Mouse (Mus musculus) midbrain, embryonic 16.5 days (tissue): ENCODE data around the gene Klk6. TPM values are rescaled to one million over a fixed set of nuclear protein-coding genes. Genes with fewer than 3 reads are reported as not detected.

Experiments
- ATAC-seq: fragments of 200-750 bp; cut with Nextera tagmentation; 2 replicates; pipeline ENCODE4 v1.8.0; 2017; ENCODE audit warnings: moderate TSS enrichment
- H3K27ac ChIP-seq: fragments of 300-500 bp; sonication (generic); 2 replicates; pipeline ENCODE4 v1.5.1; 2014; ENCODE audit warnings: mild to moderate bottlenecking, low read length, mixed read lengths
- H3K27me3 ChIP-seq: fragments of 300-500 bp; sonication (generic); 2 replicates; pipeline ENCODE4 v1.6.1; 2014; ENCODE audit warnings: low read depth, low read length, mixed read lengths; ENCODE audit not compliant: control insufficient read depth, insufficient read depth
- H3K36me3 ChIP-seq: fragments of 300-500 bp; sonication (generic); 2 replicates; pipeline ENCODE4 v1.6.1; 2014; ENCODE audit warnings: mild to moderate bottlenecking, low read length, moderate library complexity, mixed read lengths; ENCODE audit not compliant: control insufficient read depth, insufficient read depth
- H3K4me1 ChIP-seq: fragments of 300-500 bp; sonication (generic); 2 replicates; pipeline ENCODE4 v1.6.1; 2014; ENCODE audit warnings: mild to moderate bottlenecking, low read length, mixed read lengths; ENCODE audit not compliant: control insufficient read depth, insufficient read depth
- H3K4me2 ChIP-seq: fragments of 300-500 bp; sonication (generic); 2 replicates; pipeline ENCODE4 v1.6.1; 2014; ENCODE audit warnings: mild to moderate bottlenecking, low read length, mixed read lengths
- H3K4me3 ChIP-seq: fragments of 300-500 bp; sonication (generic); 2 replicates; pipeline ENCODE4 v1.5.1; 2014; ENCODE audit warnings: low read depth, mild to moderate bottlenecking, low read length, moderate library complexity, mixed read lengths
- H3K9ac ChIP-seq: fragments of 300-500 bp; sonication (generic); 2 replicates; pipeline ENCODE4 v1.6.1; 2014; ENCODE audit warnings: low read depth, low read length, mixed read lengths
- H3K9me3 ChIP-seq: fragments of 300-500 bp; sonication (generic); replicated peaks from 2 replicates; pipeline ENCODE4 v1.6.1; 2014; ENCODE audit warnings: mild to moderate bottlenecking, low read length, mixed read lengths; ENCODE audit not compliant: control insufficient read depth, poor library complexity, severe bottlenecking
- WGBS: fragments of 180-500 bp; shearing (Covaris S2); extraction: QIAGEN DNeasy Blood & Tissue Kit; methylation state at CpG from one replicate; pipeline ENCODE4 v1.1.7; 2014; 5-methylcytosine and 5-hydroxymethylcytosine counted together
- polyA plus RNA-seq: library from polyadenylated mRNA; unstranded; fragments of >200 nt; fragmentation: Nextera tagmentation; extraction: Ambion mirVana; gene quantifications from 2 replicates; pipeline ENCODE4 v1.2.1, GENCODE M21; 2015

Klk6 gene
- polyA plus RNA-seq, 1 experiment from 2014 or later, result not detected

- no peak overlapping the region for H3K4me3 ChIP-seq
- no peaks in the 10 kb centered on the region for H3K9me3 ChIP-seq
- H3K4me1 ChIP-seq, result no peaks in the 10 kb centered on the region
- H3K27me3 ChIP-seq, result no peaks in the 10 kb centered on the region
- no peak for ATAC-seq
- no peak overlapping the region for H3K9ac ChIP-seq
- H3K4me2 ChIP-seq, result no peak overlapping the region
- WGBS, result 81% methylated on average over 4 of the region's 4 CpGs
- no peak overlapping the region for H3K27ac ChIP-seq
- H3K36me3 ChIP-seq, result no peaks in the 10 kb centered on the region
These were observed 52.1 kb downstream of the Klk6 start for GRCm38 (mm10) chr7:43876444-43876843.

GRCm38 (mm10) chr7:43878281-43878680, 54.0 kb downstream of the Klk6 start:
- Histone ChIP-seq H3K27ac (no peak overlapping the region), H3K4me3 (no peak overlapping the region), H3K27me3 (no peaks in the 10 kb centered on the region), H3K4me2 (no peak overlapping the region), H3K9ac (no peak overlapping the region), H3K9me3 (no peaks in the 10 kb centered on the region), H3K36me3 (no peaks in the 10 kb centered on the region), H3K4me1 (no peaks in the 10 kb centered on the region)
- no peak for ATAC-seq
- 60% methylated on average over 1 of the region's 1 CpGs for WGBS

GRCm38 (mm10) chr7:43880912-43881311, 56.6 kb downstream of the Klk6 start, which contains the start of gene Klk4:
Gene Klk4, plus strand, starts transcription at chr7:43881160.
- WGBS, result 6% methylated on average over 3 of the region's 3 CpGs
- no peaks in the 10 kb centered on the region for H3K36me3 ChIP-seq
- no peak within 1 kb of the TSS for H3K4me3 ChIP-seq
- H3K27me3 ChIP-seq, result no peaks in the 10 kb centered on the region
- H3K4me1 ChIP-seq, result no peaks in the 10 kb centered on the region
- no peak for ATAC-seq
- H3K9ac ChIP-seq, result no peak within 1 kb of the TSS
- no peak within 1 kb of the TSS for H3K27ac ChIP-seq
- H3K9me3 ChIP-seq, result no peaks in the 10 kb centered on the region
- no peak within 1 kb of the TSS for H3K4me2 ChIP-seq

Other genes starting within 250 kb of the Klk6 start
- gene Zfp719, start 244.9 kb upstream of the Klk6 start, polyA plus RNA-seq, result 15.6 and 17.1 TPM in 2 replicates
- 0.40 and 0.55 TPM in 2 replicates for gene Zfp819, start 217.3 kb upstream of the Klk6 start, polyA plus RNA-seq
- 0.10 and 0.21 TPM in 2 replicates for gene Ceacam18, start 189.8 kb upstream of the Klk6 start, polyA plus RNA-seq
- gene Siglece, start 164.3 kb upstream of the Klk6 start, polyA plus RNA-seq, result 0.16 and 0.32 TPM in 2 replicates
- gene Ctu1, start 152.5 kb upstream of the Klk6 start, polyA plus RNA-seq, result 26.4 and 27.8 TPM in 2 replicates
- not detected in 2 replicates for gene Klk14, start 134.1 kb upstream of the Klk6 start, polyA plus RNA-seq
- 0.19 and 0.20 TPM in 2 replicates for gene Klk13, start 111.9 kb upstream of the Klk6 start, polyA plus RNA-seq
- gene Klk12, start 55.6 kb upstream of the Klk6 start, polyA plus RNA-seq, result not detected in 2 replicates
- gene Klk11, start 49.9 kb upstream of the Klk6 start, polyA plus RNA-seq, result 0.21 TPM in 1 of 2 replicates, not detected in the other
- gene Klk10, start 43.5 kb upstream of the Klk6 start, polyA plus RNA-seq, result 0.13 and 0.25 TPM in 2 replicates
- 0.13 TPM in 1 of 2 replicates, not detected in the other for gene Klk9, start 32.6 kb upstream of the Klk6 start, polyA plus RNA-seq
- gene Klk8, start 26.9 kb upstream of the Klk6 start, polyA plus RNA-seq, result 5.7 and 8.6 TPM in 2 replicates
- gene Klk7, start 13.2 kb upstream of the Klk6 start, polyA plus RNA-seq, result not detected in 2 replicates
- not detected in 2 replicates for gene Klk5, start 17.5 kb downstream of the Klk6 start, polyA plus RNA-seq
- 0.39 TPM in 1 of 2 replicates, not detected in the other for gene Klk4, start 56.7 kb downstream of the Klk6 start, polyA plus RNA-seq
- not detected in 2 replicates for gene Klk15, start 109.2 kb downstream of the Klk6 start, polyA plus RNA-seq
- gene Klk1b8, start 126.2 kb downstream of the Klk6 start, polyA plus RNA-seq, result not detected in 2 replicates
- gene Klk1b1, start 142.3 kb downstream of the Klk6 start, polyA plus RNA-seq, result not detected in 2 replicates
- gene Klk1b9, start 151.6 kb downstream of the Klk6 start, polyA plus RNA-seq, result not detected in 2 replicates
- gene Klk1b11, start 171.4 kb downstream of the Klk6 start, polyA plus RNA-seq, result not detected in 2 replicates
- gene Klk1b26, start 187.7 kb downstream of the Klk6 start, polyA plus RNA-seq, result not detected in 2 replicates
- not detected in 2 replicates for gene Klk1b27, start 227.8 kb downstream of the Klk6 start, polyA plus RNA-seq